Mouse (Mus musculus) E14TG2a.4 (cell line): Measurements from ENCODE around the gene Dnajc12.

Experiments
- CTCF ChIP-seq: conservative IDR thresholded peaks from 2 replicates; pipeline ENCODE4 v1.5.1; 2014; ENCODE audit warnings: low read length
- POU5F1 ChIP-seq: IDR thresholded peaks from 2 replicates; pipeline ENCODE4 v1.6.1; 2014; ENCODE audit warnings: low read length, borderline replicate concordance

GRCm38 (mm10) chr10:63438736-63439262 is 56.6 kb downstream of the Dnajc12 start:
- no peak for TF ChIP-seq CTCF
- TF ChIP-seq POU5F1, result no peak
